Mouse (Mus musculus): Measurements from ENCODE around the gene Pkd1. TPM values are rescaled to one million over a fixed set of nuclear protein-coding genes. Genes with fewer than 3 reads are reported as not detected.
A peak's percentile ranks its signal among the peaks of the same experiment; 100 is the strongest.

Pkd1 gene
- 10 to 100 TPM; 41.2 to 50.6 TPM for total RNA-seq (2021)

- intact Hi-C loops (cut with DNase I), result no loop called here
Observed at GRCm38 (mm10) chr17:24549618-24550415, at the start of gene Pkd1. Gene Pkd1 (plus strand): TSS chr17:24549834.

GRCm38 (mm10) chr17:24502208-24502607 is 47.4 kb upstream of the Pkd1 start:
- no peak for DNase-seq (ENCODE audit: low spot score)
- intact Hi-C loops (cut with DNase I), result no loop called here

More at GRCm38 (mm10) chr17:24549618-24550415, at the start of gene Pkd1:
- peak; percentile 100 for DNase-seq (ENCODE audit: low spot score)

- intact Hi-C loops (cut with DNase I), result no loop called here
- no peak for DNase-seq (ENCODE audit: low spot score)
Observed at GRCm38 (mm10) chr17:24504085-24504484, 45.5 kb upstream of the Pkd1 start.

- no peak for DNase-seq (ENCODE audit: low spot score)
- intact Hi-C loops (cut with DNase I), result no loop called here
Observed at GRCm38 (mm10) chr17:24505286-24505955, 44.2 kb upstream of the Pkd1 start.

GRCm38 (mm10) chr17:24506332-24507070 is 43.1 kb upstream of the Pkd1 start:
- no peak for DNase-seq (ENCODE audit: low spot score)
- intact Hi-C loops (cut with DNase I), result no loop called here

- intact Hi-C loops (cut with DNase I), result no loop called here
- no peak for DNase-seq (ENCODE audit: low spot score)
Observed at GRCm38 (mm10) chr17:24507129-24507664, 42.4 kb upstream of the Pkd1 start.

GRCm38 (mm10) chr17:24507806-24508460 is 41.7 kb upstream of the Pkd1 start:
- intact Hi-C loops (cut with DNase I), result no loop called here
- DNase-seq (ENCODE audit: low spot score), result no peak

- DNase-seq (ENCODE audit: low spot score), result no peak
- intact Hi-C loops (cut with DNase I), result loop anchor here (2.0 to 5.0 kb wide), 2 partner anchors 19 to 36 kb away; partner anchors contain the start of gene Mlst8
Observed at GRCm38 (mm10) chr17:24513609-24514008, 36.0 kb upstream of the Pkd1 start.

GRCm38 (mm10) chr17:24514270-24515257 is 35.1 kb upstream of the Pkd1 start:
- DNase-seq (ENCODE audit: low spot score), result peak; percentile 30
- intact Hi-C loops (cut with DNase I), result loop anchor here (5.0 kb wide), 1 partner anchor 37 kb away; the partner anchor contains the start of gene Mlst8

- intact Hi-C loops (cut with DNase I), result no loop called here
- no peak for DNase-seq (ENCODE audit: low spot score)
Observed at GRCm38 (mm10) chr17:24520450-24520849, 29.2 kb upstream of the Pkd1 start.

- DNase-seq (ENCODE audit: low spot score), result no peak
- intact Hi-C loops (cut with DNase I), result loop anchor here (5.0 kb wide), 3 partner anchors 128 to 193 kb away; partner anchors contain the start of genes Rnf151, Rps2, Slc9a3r2 and Zfp598
Observed at GRCm38 (mm10) chr17:24524734-24525133, 24.9 kb upstream of the Pkd1 start.

GRCm38 (mm10) chr17:24527315-24527714 is 22.3 kb upstream of the Pkd1 start:
- no peak for DNase-seq (ENCODE audit: low spot score)
- intact Hi-C loops (cut with DNase I), result loop anchor here (5.0 kb wide), 3 partner anchors 125 to 190 kb away; partner anchors contain the start of genes Rnf151, Rps2, Slc9a3r2 and Zfp598

- DNase-seq (ENCODE audit: low spot score), result peak; percentile 93
- intact Hi-C loops (cut with DNase I), result loop anchor here (5.0 kb wide), 3 partner anchors 124 to 189 kb away; partner anchors contain the start of genes Rnf151, Rps2, Slc9a3r2 and Zfp598
Observed at GRCm38 (mm10) chr17:24527723-24528559, 21.7 kb upstream of the Pkd1 start, which contains the start of gene Traf7. Gene Traf7 (minus strand): TSS chr17:24527938.

GRCm38 (mm10) chr17:24528560-24528918 is 21.1 kb upstream of the Pkd1 start:
- no peak for DNase-seq (ENCODE audit: low spot score)
- intact Hi-C loops (cut with DNase I), result loop anchor here (5.0 kb wide), 3 partner anchors 124 to 189 kb away; partner anchors contain the start of genes Rnf151, Rps2, Slc9a3r2 and Zfp598

- DNase-seq (ENCODE audit: low spot score), result no peak
Observed at GRCm38 (mm10) chr17:24529007-24529451, 20.6 kb upstream of the Pkd1 start.

GRCm38 (mm10) chr17:24529883-24530282 is 19.8 kb upstream of the Pkd1 start:
- intact Hi-C loops (cut with DNase I), result loop anchor here (5.0 kb wide), 4 partner anchors 97 to 187 kb away; partner anchors contain the start of genes Rnf151, Rps2, Slc9a3r2 and Zfp598
- DNase-seq (ENCODE audit: low spot score), result no peak

More at GRCm38 (mm10) chr17:24529007-24529451, 20.6 kb upstream of the Pkd1 start:
- intact Hi-C loops (cut with DNase I), result loop anchor here (5.0 kb wide), 3 partner anchors 123 to 188 kb away; partner anchors contain the start of genes Rnf151, Rps2, Slc9a3r2 and Zfp598

All from heart, postnatal 25 days (tissue).